Mouse (Mus musculus) MEL (cell line): ENCODE measurements around the gene Dnajc10. TPM values are rescaled to one million over a fixed set of nuclear protein-coding genes. Genes with fewer than 3 reads are reported as not detected.
A peak's percentile ranks its signal among the peaks of the same experiment; 100 is the strongest.

ENCODE experiments used
- DNase-seq: peaks from one replicate; pipeline ENCODE4 v3.0.0; 2011; ENCODE audit warnings: low read depth, low spot score
- H3K27ac ChIP-seq: 2 replicates; pipeline ENCODE4 v1.5.1; 2012; ENCODE audit warnings: low read depth, mild to moderate bottlenecking, control low read depth, low read length, moderate library complexity; ENCODE audit not compliant: control insufficient read depth
- H3K27me3 ChIP-seq, 2 experiments: fragments of 150-350 bp in 1 of 2; sonication (generic) in 1 of 2; 2 replicates each; pipeline ENCODE4 v1.6.1; 2012; ENCODE audit warnings: low read length in 2 of 2, mild to moderate bottlenecking in 2 of 2, improper control_type of control experiment in 1 of 2, moderate library complexity in 1 of 2; ENCODE audit not compliant: insufficient read depth in 2 of 2, control insufficient read depth in 1 of 2
- H3K36me3 ChIP-seq, 2 experiments: 2 replicates each; pipeline ENCODE4 v1.6.1; 2012 to 2014; ENCODE audit warnings: low read length in 2 of 2, improper control_type of control experiment in 1 of 2, inconsistent platforms in 1 of 2, mild to moderate bottlenecking in 1 of 2; ENCODE audit not compliant: insufficient read depth in 2 of 2, control insufficient read depth in 1 of 2
- H3K4me1 ChIP-seq, 2 experiments: fragments of 150-350 bp in 1 of 2; sonication (generic) in 1 of 2; 2 replicates each; pipeline ENCODE4 v1.6.1; 2012; ENCODE audit warnings: low read length in 2 of 2, improper control_type of control experiment in 1 of 2, mild to moderate bottlenecking in 1 of 2; ENCODE audit not compliant: insufficient read depth in 2 of 2, control insufficient read depth in 1 of 2
- H3K4me3 ChIP-seq, 2 experiments: fragments of 150-350 bp in 1 of 2; sonication (generic) in 1 of 2; 2 replicates each; pipeline ENCODE4 v1.5.1; 2012; ENCODE audit warnings: low read depth in 2 of 2, low read length in 2 of 2, mild to moderate bottlenecking in 2 of 2, moderate library complexity in 2 of 2, control low read depth in 1 of 2, improper control_type of control experiment in 1 of 2; ENCODE audit not compliant: control insufficient read depth in 1 of 2, insufficient read depth in 1 of 2
- H3K79me2 ChIP-seq: 2 replicates; pipeline ENCODE4 v1.6.1; 2012; ENCODE audit warnings: mild to moderate bottlenecking, low read length, moderate library complexity; ENCODE audit not compliant: control insufficient read depth, poor library complexity, insufficient read depth
- H3K9ac ChIP-seq: 2 replicates; pipeline ENCODE4 v1.6.1; 2012; ENCODE audit warnings: low read depth, mild to moderate bottlenecking, control low read depth, low read length, moderate library complexity; ENCODE audit not compliant: control insufficient read depth, poor library complexity, severe bottlenecking
- H3K9me3 ChIP-seq: fragments of 150-350 bp; sonication (generic); replicated peaks from 2 replicates; pipeline ENCODE4 v1.6.1; 2012; ENCODE audit warnings: mild to moderate bottlenecking, low read length, improper control_type of control experiment, moderate library complexity; ENCODE audit not compliant: insufficient read depth
- BHLHE40 ChIP-seq: IDR thresholded peaks from 2 replicates; pipeline ENCODE4 v1.6.1; 2012; ENCODE audit warnings: low read depth, mild to moderate bottlenecking, inconsistent platforms, low read length, improper control_type of control experiment, borderline replicate concordance
- CHD1 ChIP-seq: IDR thresholded peaks from 2 replicates; pipeline ENCODE4 v1.6.1; 2012; ENCODE audit warnings: low read depth, mild to moderate bottlenecking, inconsistent platforms, low read length, improper control_type of control experiment
- CHD2 ChIP-seq: IDR thresholded peaks from 2 replicates; pipeline ENCODE4 v1.6.1; 2011; ENCODE audit warnings: low read length, improper control_type of control experiment
- CTCF ChIP-seq, 3 experiments: IDR thresholded peaks in 2 of 3; conservative IDR thresholded peaks in 1 of 3; 2 replicates each; pipeline ENCODE4 v1.5.1; 2011 to 2012; ENCODE audit warnings: low read length in 3 of 3, low read depth in 2 of 3, mild to moderate bottlenecking in 2 of 3, improper control_type of control experiment in 1 of 3, inconsistent platforms in 1 of 3, mixed read lengths in 1 of 3, moderate library complexity in 1 of 3; ENCODE audit not compliant: control insufficient read depth in 1 of 3, insufficient read depth in 1 of 3, poor library complexity in 1 of 3, severe bottlenecking in 1 of 3
- E2F4 ChIP-seq: IDR thresholded peaks from 2 replicates; pipeline ENCODE4 v1.6.1; 2011; ENCODE audit warnings: low read depth, low read length, improper control_type of control experiment, borderline replicate concordance
- GABPA ChIP-seq: IDR thresholded peaks from 2 replicates; pipeline ENCODE4 v1.6.1; 2012; ENCODE audit warnings: low read depth, mild to moderate bottlenecking, inconsistent platforms, low read length, improper control_type of control experiment, moderate library complexity
- HCFC1 ChIP-seq: IDR thresholded peaks from 2 replicates; pipeline ENCODE4 v1.6.1; 2012; ENCODE audit warnings: low read depth, mild to moderate bottlenecking, inconsistent platforms, low read length, improper control_type of control experiment, moderate library complexity
- JUND ChIP-seq: IDR thresholded peaks from 2 replicates; pipeline ENCODE4 v1.6.1; 2011; ENCODE audit warnings: low read depth, mild to moderate bottlenecking, improper control_type of control experiment, low read length
- MAFK ChIP-seq: IDR thresholded peaks from 2 replicates; pipeline ENCODE4 v1.6.1; 2011; ENCODE audit warnings: low read depth, mild to moderate bottlenecking, low read length, improper control_type of control experiment, borderline replicate concordance
- MAX ChIP-seq: IDR thresholded peaks from 2 replicates; pipeline ENCODE4 v1.6.1; 2011; ENCODE audit warnings: low read length, improper control_type of control experiment
- MXI1 ChIP-seq: IDR thresholded peaks from 2 replicates; pipeline ENCODE4 v1.6.1; 2011; ENCODE audit warnings: mild to moderate bottlenecking, low read depth, low read length, improper control_type of control experiment
- MYC ChIP-seq: IDR thresholded peaks from 2 replicates; pipeline ENCODE4 v1.6.1; 2011; ENCODE audit warnings: low read depth, mild to moderate bottlenecking, low read length, improper control_type of control experiment, moderate library complexity
- NRF1 ChIP-seq: IDR thresholded peaks from 2 replicates; pipeline ENCODE4 v1.6.1; 2014; ENCODE audit warnings: low read depth, mild to moderate bottlenecking, inconsistent platforms, low read length, improper control_type of control experiment, moderate library complexity; ENCODE audit not compliant: poor library complexity, insufficient read depth, severe bottlenecking
- POLR2A ChIP-seq, 2 experiments: IDR thresholded peaks; 2 replicates each; pipeline ENCODE4 v1.6.1; 2011 to 2012; ENCODE audit warnings: low read length in 2 of 2, mild to moderate bottlenecking in 2 of 2, control low read depth in 1 of 2, improper control_type of control experiment in 1 of 2, low read depth in 1 of 2, moderate library complexity in 1 of 2; ENCODE audit not compliant: control insufficient read depth in 1 of 2, insufficient read depth in 1 of 2, poor library complexity in 1 of 2
- POLR2AphosphoS2 ChIP-seq: IDR thresholded peaks from 2 replicates; pipeline ENCODE4 v1.6.1; 2011; ENCODE audit warnings: low read length, improper control_type of control experiment
- POLR2AphosphoS5 ChIP-seq: IDR thresholded peaks from 2 replicates; pipeline ENCODE4 v1.6.1; 2012; ENCODE audit warnings: low read depth, borderline replicate concordance, mild to moderate bottlenecking, inconsistent platforms, low read length, moderate library complexity, mixed read lengths
- RAD21 ChIP-seq: IDR thresholded peaks from 2 replicates; pipeline ENCODE4 v1.6.1; 2011; ENCODE audit warnings: mild to moderate bottlenecking, low read depth, low read length, improper control_type of control experiment
- RCOR1 ChIP-seq: IDR thresholded peaks from 2 replicates; pipeline ENCODE4 v1.6.1; 2012; ENCODE audit warnings: low read depth, mild to moderate bottlenecking, inconsistent platforms, low read length, improper control_type of control experiment
- SIN3A ChIP-seq: IDR thresholded peaks from 2 replicates; pipeline ENCODE4 v1.6.1; 2012; ENCODE audit warnings: low read length, improper control_type of control experiment, inconsistent platforms
- SMC3 ChIP-seq: IDR thresholded peaks from 2 replicates; pipeline ENCODE4 v1.6.1; 2011; ENCODE audit warnings: low read depth, low read length, improper control_type of control experiment
- TAL1 ChIP-seq: IDR thresholded peaks from 2 replicates; pipeline ENCODE4 v1.6.1; 2012; ENCODE audit warnings: mild to moderate bottlenecking, inconsistent platforms, low read length, moderate library complexity, mixed read lengths
- TBP ChIP-seq: IDR thresholded peaks from 2 replicates; pipeline ENCODE4 v1.8.0; 2011; ENCODE audit warnings: low read depth, low read length, improper control_type of control experiment
- TCF12 ChIP-seq: IDR thresholded peaks from 2 replicates; pipeline ENCODE4 v1.6.1; 2014; ENCODE audit warnings: low read depth, mild to moderate bottlenecking, inconsistent platforms, low read length, improper control_type of control experiment, moderate library complexity
- UBTF ChIP-seq: IDR thresholded peaks from 2 replicates; pipeline ENCODE4 v1.6.1; 2012; ENCODE audit warnings: low read depth, mild to moderate bottlenecking, inconsistent platforms, low read length, improper control_type of control experiment, moderate library complexity, borderline replicate concordance; ENCODE audit not compliant: insufficient read depth
- USF1 ChIP-seq: IDR thresholded peaks from 2 replicates; pipeline ENCODE4 v1.6.1; 2014; ENCODE audit warnings: low read depth, mild to moderate bottlenecking, inconsistent platforms, low read length, improper control_type of control experiment, moderate library complexity
- USF2 ChIP-seq, 2 experiments: IDR thresholded peaks; 2 replicates each; pipeline ENCODE4 v1.6.1; 2011 to 2012; ENCODE audit warnings: improper control_type of control experiment in 2 of 2, low read length in 2 of 2, borderline replicate concordance in 1 of 2, inconsistent platforms in 1 of 2, low read depth in 1 of 2, mild to moderate bottlenecking in 1 of 2; ENCODE audit not compliant: insufficient read depth in 1 of 2
- ZKSCAN1 ChIP-seq: IDR thresholded peaks from 2 replicates; pipeline ENCODE4 v1.6.1; 2012; ENCODE audit warnings: low read depth, mild to moderate bottlenecking, inconsistent platforms, low read length, improper control_type of control experiment, moderate library complexity
- polyA plus RNA-seq, 2 experiments: library from polyadenylated mRNA; stranded (reverse) in 1 of 2; unstranded in 1 of 2; fragments of >175 nt in 1 of 2; fragments of >200 nt in 1 of 2; gene quantifications; 2 replicates each; pipeline versions ENCODE4 v1.2.1 to v1.2.4; 2012; ENCODE audit warnings: low replicate concordance in 2 of 2, low read depth in 1 of 2; ENCODE audit not compliant: insufficient read length in 2 of 2, insufficient read depth in 1 of 2, missing spikeins in 1 of 2
- total RNA-seq: library from RNA; depleted of rRNA; stranded (reverse); fragments of 300-350 nt; gene quantifications from 2 replicates; pipeline ENCODE4 v1.2.3, GENCODE M21; 2012

Dnajc10 gene
- total and polyA plus RNA-seq, 3 experiments, result 35.9 to 53.9 (median 51.8) TPM

DNA sequence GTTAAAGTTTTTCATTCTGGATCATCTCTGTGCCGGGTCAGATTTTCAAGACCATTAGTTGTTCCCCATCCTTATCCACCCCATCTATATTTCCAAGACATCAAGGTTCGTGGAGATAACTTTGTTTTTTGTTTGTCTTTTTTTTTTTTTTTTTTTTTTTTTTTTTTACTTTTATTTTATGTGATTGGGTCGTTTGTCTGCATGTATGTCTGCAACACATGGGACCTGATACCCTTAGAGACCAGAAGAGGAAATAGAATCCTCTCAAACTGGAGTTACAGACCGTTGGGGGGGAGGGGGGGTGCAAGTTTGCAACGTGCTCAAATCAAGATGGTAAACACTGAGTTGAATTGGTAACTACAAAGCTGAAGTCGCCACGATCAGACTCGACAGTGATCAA, 23.1 kb upstream of the Dnajc10 start, which contains the start of gene Prdx6b:
Gene Prdx6b, plus strand, starts transcription at position 301 of the 400 bp plus-strand sequence.
- Histone ChIP-seq H3K36me3 (no peaks in the 10 kb centered on the region), H3K4me3 (no peak within 1 kb of the TSS), H3K27me3 (no peaks in the 10 kb centered on the region; a peak in 1 of 4 replicates), H3K9me3 (no peaks in the 10 kb centered on the region), H3K27ac (no peak within 1 kb of the TSS), H3K9ac (no peak within 1 kb of the TSS), H3K4me1 (no peaks in the 10 kb centered on the region), H3K79me2 (no peaks in the 10 kb centered on the region)
- DNase-seq, result no peak
- TF ChIP-seq CHD2 (no peak), HCFC1 (no peak), TAL1 (no peak), CHD1 (no peak), CTCF (IDR thresholded peaks at IDR 0.05 in 2 of 3, conservative IDR thresholded peaks at IDR 0.05 in 1 of 3; ENCODE audit: control insufficient read depth in 1 of 3, insufficient read depth in 1 of 3, low read depth in 2 of 3, low read length in 3 of 3, poor library complexity in 1 of 3, severe bottlenecking in 1 of 3) (no peak), SMC3 (no peak), NRF1 (no peak), RAD21 (no peak), UBTF (no peak), SIN3A (no peak), POLR2AphosphoS2 (no peak), USF2 (IDR thresholded peaks at IDR 0.05; ENCODE audit: borderline replicate concordance in 1 of 2, insufficient read depth in 1 of 2, low read depth in 1 of 2, low read length in 2 of 2) (no peak), JUND (no peak), MAX (no peak), BHLHE40 (no peak), POLR2AphosphoS5 (no peak), TBP (no peak), MAFK (no peak), MYC (no peak)

DNA sequence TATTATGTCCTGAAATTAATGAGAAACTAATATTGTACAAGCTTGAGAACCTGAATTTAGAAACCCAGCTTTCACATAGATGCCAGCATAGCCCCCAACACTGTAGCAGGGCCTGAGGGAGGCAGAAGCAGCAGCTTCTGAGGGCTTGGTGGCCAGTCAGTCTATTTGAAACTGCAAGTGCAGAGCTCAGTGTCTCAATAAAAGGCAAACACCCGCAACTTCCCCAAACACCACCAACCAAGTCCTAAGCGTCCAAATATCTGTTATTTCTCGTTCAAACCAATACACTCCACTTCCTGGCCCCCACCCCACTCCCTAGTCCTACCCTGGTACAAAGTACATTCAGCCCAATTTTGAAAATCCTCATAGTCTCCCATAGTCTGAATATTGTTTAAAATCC, 16.9 kb upstream of the Dnajc10 start:
- DNase-seq, result peak; percentile 19
- Histone ChIP-seq H3K9me3 (no peaks in the 10 kb centered on the region), H3K4me3 (peak overlapping the region in 1 of 2 experiments; percentile 35; a peak in 1 of 4 replicates), H3K4me1 (peaks cover 0 to 3% of the 10 kb centered on the region in 2 experiments; a peak in 1 of 4 replicates), H3K9ac (no peak overlapping the region), H3K27me3 (no peaks in the 10 kb centered on the region; a peak in 2 of 4 replicates), H3K79me2 (no peaks in the 10 kb centered on the region), H3K36me3 (no peaks in the 10 kb centered on the region), H3K27ac (no peak overlapping the region)
- TF ChIP-seq MXI1, result no peak
- TF ChIP-seq POLR2A (IDR thresholded peaks at IDR 0.05; ENCODE audit: control insufficient read depth in 1 of 2, insufficient read depth in 1 of 2, low read depth in 1 of 2, low read length in 2 of 2, poor library complexity in 1 of 2), result no peak
- no peak for TF ChIP-seq MAFK
- TF ChIP-seq JUND, result no peak
- TF ChIP-seq TBP, result no peak
- TF ChIP-seq HCFC1, result no peak
- no peak for TF ChIP-seq BHLHE40
- no peak for TF ChIP-seq CHD1
- no peak for TF ChIP-seq GABPA
- TF ChIP-seq RCOR1, result no peak
- TF ChIP-seq ZKSCAN1, result no peak
- no peak for TF ChIP-seq SIN3A
- no peak for TF ChIP-seq TCF12
- no peak for TF ChIP-seq CHD2
- TF ChIP-seq E2F4, result no peak
- no peak for TF ChIP-seq MAX
- TF ChIP-seq USF1, result no peak
- TF ChIP-seq MYC, result no peak
